Mouse (Mus musculus) kidney, adult 18-20 months (tissue): ENCODE measurements at regions not wholly inside any gene's neighbourhood (a gene's known extent, or its start where the extent isn't known, plus 50 kb on each side); places are given as distances from the start of the nearest gene placed in this dataset.

Source experiments
- DNase-seq: peaks from one replicate; pipeline ENCODE4 v3.0.0; 2021

GRCm38 (mm10) chr13:34576392-34576791 is 76.9 kb downstream of the Pxdc1 start:
- DNase-seq = no peak

DNA sequence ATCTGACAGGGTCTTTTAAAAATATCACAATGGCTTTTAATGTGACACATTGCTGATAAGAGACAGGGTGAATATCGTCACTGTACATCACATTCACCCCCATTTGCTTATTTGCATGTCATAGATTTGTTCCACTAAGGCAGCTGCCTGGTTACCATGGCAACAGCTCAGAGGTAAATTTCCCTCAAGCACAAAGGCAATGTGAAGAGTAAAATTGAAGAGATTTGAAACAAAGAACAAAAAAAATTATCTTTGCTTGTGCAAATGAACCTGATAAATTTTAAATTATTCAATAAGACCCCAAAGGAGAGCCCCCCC is 77.3 kb downstream of the Pxdc1 start:
- no peak for DNase-seq

GRCm38 (mm10) chr13:34575179-34575996 is 77.9 kb downstream of the Pxdc1 start:
- no peak for DNase-seq

DNA sequence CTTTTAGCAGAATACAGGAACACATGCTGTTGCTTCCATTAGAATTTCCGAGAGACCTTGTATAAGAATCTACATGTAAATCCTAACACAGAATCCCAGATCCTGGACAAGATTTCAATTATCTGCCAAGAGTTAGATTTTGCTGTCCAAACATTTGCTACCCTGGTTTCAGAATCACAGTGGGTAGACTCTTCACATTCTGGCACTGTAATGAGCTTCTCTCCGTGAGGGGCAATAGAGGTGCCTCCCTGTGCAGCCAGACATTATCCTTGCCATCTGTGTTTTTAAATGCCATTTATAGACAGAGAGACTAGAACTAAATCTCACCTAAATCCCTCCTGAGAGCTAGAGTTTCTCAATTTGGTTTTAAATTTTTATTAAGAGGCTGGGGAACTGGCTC is 84.0 kb downstream of the Pxdc1 start:
- no peak for DNase-seq

DNA sequence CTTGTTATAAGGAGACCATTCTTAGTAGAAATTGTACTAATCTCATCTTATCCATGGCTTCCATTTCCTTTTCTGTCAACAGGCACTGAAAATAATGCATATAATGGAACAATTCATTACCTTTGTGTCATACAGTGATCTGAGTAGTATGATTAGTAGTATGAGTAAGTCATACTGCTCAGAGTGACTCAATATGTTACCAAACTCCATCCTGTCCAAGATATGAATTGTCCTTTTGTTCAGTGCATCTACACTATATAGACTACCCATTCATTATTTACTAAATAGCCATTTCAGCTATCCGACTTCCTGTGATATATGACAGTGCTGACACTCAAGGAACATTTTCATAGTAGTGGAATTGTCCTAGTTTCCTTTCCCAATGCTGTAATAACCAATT is 86.6 kb downstream of the Pxdc1 start:
- DNase-seq = no peak

- DNase-seq = no peak
Measured at GRCm38 (mm10) chr13:34550130-34550884, 103.0 kb downstream of the Pxdc1 start.

DNA sequence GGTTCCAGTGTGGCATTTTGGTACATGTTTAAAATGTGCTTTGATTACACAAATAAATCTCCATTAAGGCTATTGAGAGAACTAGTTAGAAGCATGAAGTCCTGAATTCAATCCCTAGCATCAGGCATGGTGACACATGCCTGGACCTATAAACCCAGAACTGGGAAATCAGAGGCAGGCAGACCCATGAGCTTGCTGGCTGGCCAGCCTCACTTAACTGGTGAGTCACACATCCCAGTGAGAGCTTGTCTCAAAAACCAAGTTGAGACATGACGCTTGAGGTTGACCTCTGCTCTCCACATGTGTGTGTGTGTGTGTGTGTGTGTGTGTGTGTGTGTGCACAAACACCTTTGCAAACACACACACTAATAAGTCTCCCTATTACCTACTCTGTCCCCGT is 112.6 kb downstream of the Pxdc1 start:
- no peak for DNase-seq

- DNase-seq = no peak
Measured at GRCm38 (mm10) chr13:34533896-34534295, 119.4 kb downstream of the Pxdc1 start.

- no peak for DNase-seq
Measured at GRCm38 (mm10) chr13:34511332-34511731, 142.0 kb downstream of the Pxdc1 start.

GRCm38 (mm10) chr13:34507224-34507623 is 146.1 kb downstream of the Pxdc1 start:
- no peak for DNase-seq

- no peak for DNase-seq
Measured at GRCm38 (mm10) chr13:34505861-34506260, 147.4 kb downstream of the Pxdc1 start.

DNA sequence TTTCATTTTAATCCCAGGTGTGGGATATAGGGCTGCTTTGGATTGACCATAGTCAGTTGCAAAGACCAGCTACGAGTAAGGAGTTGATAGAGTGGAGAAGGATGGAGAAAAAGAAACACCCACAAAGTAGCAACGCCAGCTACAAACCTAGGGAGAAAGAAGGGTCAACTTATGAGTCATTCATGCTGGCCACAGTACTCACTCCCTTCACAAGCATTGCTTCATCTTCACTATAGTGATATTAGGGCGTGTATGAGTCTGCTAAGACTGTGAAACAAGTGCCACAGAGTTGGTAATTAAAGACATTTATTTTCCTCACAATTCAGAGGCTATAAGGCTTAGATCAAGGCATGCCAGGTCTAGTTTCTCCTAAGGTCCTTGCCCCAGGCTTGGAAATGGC is 148.4 kb downstream of the Pxdc1 start:
- no peak for DNase-seq

DNA sequence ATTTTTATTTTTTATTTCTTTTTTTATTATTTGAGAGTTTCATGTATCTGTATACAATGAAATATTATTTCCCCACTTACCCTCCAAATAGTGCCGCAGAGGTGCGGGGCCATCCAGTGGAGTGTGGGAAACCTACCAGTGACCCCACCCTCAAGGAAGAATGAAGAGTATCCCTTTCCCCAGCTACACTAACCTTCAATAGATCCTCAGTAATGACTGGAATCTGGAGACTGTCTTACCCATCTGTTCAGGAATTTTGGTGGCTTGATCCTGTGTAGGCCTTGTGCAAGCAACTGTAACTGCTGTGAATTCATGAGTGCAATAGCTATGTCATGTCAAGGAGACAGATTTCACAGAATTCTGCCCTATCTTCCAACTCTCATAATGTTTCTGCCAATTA is 153.9 kb upstream of the Slc22a23 start:
- DNase-seq = no peak

DNA sequence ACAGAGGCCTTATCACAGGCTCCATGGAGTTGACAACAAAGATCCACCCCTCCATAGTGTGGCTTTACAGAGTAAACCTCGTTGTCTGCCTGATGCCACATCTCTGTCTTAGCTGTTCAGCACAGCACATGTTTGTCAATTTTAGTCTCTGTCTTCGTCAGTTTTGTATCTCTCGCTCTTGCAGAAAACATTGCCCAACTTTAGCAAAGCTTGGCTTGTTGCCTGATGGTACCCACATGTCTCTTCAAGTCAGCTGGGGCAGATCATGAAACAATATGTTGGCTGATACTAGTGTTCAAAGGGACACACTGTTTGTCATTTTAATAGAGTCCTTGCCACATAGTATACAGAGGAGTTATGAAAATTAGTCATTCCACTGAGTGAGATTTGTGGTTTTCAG is 152.7 kb upstream of the Slc22a23 start:
- no peak for DNase-seq

DNA sequence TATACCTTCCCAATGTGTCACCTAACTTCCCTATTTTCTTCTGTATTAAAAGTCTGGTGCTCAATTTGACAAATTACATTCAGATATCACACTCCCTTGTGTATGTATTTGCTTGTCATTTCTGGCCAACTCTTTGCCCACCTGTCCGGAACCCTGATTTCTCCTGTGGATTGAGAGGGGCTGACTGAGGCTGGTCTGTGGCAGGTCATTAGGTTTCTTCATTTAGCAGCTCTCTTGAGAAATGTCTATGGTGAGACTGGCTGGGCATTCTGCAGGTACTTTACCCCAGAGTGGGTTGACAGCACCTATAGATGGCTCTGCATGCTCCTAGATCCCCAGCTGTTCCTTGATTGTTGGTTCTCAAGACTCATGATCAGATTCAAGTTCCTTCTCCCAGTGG is 139.8 kb upstream of the Slc22a23 start:
- DNase-seq = no peak

DNA sequence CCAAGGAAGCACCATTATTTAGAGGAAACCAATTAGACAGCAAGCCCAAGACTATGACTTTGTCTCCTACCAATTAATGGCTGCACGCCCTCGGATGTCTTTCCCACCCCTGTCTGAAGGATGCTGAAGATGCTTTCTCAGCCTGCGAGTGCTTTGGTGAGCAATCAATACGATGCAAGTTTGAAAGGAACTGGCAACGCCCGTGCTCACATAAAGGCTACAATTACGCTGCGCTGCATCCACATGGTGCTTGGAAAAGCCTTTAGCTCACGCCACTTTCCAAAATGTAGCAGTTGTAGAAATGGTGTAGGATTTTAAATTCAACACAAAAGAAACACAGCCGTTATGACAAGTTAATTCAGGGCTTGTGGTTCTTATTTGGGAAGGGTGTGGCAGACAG is 136.5 kb upstream of the Slc22a23 start:
- DNase-seq = no peak

DNA sequence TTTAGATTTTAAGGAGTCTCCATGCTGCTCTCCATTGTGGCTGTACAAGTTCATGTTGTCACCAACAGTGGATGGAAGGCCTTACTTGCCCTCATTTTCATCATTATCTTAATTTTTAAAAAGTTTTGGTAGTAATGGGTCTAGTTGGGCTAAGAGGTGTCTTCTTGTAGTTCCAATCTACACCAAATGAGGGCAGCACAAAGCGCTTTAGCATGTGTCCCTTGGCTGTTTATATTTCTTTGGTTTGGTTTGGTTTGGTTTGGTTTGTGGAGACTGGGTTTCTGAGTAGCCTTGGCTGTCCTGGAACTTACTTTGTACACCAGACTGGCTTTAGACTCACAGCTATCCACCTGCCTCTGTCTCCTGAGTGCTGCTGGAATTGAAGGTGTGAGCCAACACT is 125.4 kb upstream of the Slc22a23 start:
- DNase-seq = no peak

DNA sequence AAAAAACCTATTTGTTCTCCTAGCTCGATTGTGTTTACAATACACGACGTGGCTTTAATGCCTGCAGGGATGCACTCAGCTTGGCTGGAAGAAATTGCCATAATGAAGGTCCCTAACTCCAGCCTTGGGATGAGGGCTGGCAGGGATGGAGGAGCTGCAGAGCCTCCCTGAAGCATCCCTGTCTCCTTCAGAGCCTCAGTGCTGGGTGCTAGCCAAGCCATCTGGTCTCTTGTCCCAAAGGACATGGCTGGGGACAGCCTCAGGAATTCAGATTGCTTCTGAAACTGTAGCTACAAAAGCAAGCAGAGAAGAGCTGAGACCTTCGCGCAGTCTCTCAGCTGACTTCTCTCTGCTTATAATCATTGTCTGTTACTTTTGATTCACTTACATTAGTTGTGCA is 124.6 kb upstream of the Slc22a23 start:
- DNase-seq = no peak

- peak; percentile 25 for DNase-seq
Measured at GRCm38 (mm10) chr13:34468132-34468748, 123.3 kb upstream of the Slc22a23 start.

GRCm38 (mm10) chr13:34465862-34466430 is 121.0 kb upstream of the Slc22a23 start:
- DNase-seq = peak; percentile 17

GRCm38 (mm10) chr13:34465456-34465855 is 120.5 kb upstream of the Slc22a23 start:
- DNase-seq = no peak

- DNase-seq = peak; percentile 45
Measured at GRCm38 (mm10) chr13:34464221-34464620, 119.2 kb upstream of the Slc22a23 start.

DNA sequence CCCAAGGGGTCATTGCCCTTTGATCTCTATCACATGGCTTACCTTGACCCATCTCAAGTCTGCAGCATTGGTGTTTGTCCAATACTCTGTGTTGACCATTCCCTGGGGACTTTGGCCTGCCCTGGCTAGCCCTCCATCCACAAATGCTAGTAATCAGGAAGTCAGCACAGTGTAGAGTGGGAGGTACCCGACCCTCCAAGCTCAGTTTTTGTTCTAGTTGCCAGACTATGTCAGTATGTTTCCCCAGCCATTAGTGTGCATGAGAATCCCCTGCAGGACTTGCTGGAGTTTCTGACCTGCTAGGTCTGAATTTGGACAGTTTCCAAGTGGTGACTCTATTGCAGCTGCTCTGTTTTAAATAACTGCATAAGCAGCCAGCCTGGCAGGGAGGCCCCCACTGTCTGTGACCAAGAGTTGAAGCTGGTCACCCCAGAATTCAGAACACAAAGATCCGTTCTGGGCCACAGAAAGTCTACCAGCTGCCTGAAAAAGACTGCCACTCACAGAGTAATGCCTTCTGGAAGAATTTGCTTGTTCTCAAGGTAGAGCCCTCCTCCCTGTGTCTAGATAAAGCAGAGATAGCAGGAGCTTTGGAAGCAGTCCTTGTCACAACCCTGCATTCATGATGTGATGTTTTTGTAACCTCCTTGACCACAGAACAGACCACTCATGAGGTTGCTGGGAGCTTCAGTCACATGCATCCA is 118.0 kb upstream of the Slc22a23 start:
- DNase-seq = peak; percentile 57
